Mouse (Mus musculus) C2C12 (cell line): ENCODE results near the gene Map3k21.

Experiments used
- CEBPB ChIP-seq: IDR thresholded peaks from one replicate; pipeline ENCODE4 v1.6.1; 2011; ENCODE audit warnings: low read depth, mild to moderate bottlenecking, control low read depth, moderate library complexity
- CTCF ChIP-seq: IDR thresholded peaks from one replicate; pipeline ENCODE4 v1.5.1; 2011; ENCODE audit not compliant: control insufficient read depth, insufficient read depth, insufficient read length
- FOSL1 ChIP-seq: IDR thresholded peaks from one replicate; pipeline ENCODE4 v1.8.0; 2011; ENCODE audit warnings: mild to moderate bottlenecking, low read length; ENCODE audit not compliant: poor library complexity, insufficient read depth, severe bottlenecking
- MAX ChIP-seq: IDR thresholded peaks from one replicate; pipeline ENCODE4 v1.6.1; 2011; ENCODE audit warnings: mild to moderate bottlenecking, control low read depth
- MYOD1 ChIP-seq: IDR thresholded peaks from one replicate; pipeline ENCODE4 v1.6.1; 2011; ENCODE audit warnings: low read depth; ENCODE audit not compliant: control insufficient read depth, insufficient read length
- MYOG ChIP-seq: IDR thresholded peaks from one replicate; pipeline ENCODE4 v1.6.1; 2011; ENCODE audit not compliant: control insufficient read depth, insufficient read length; ENCODE audit errors: extremely low read depth
- USF1 ChIP-seq: IDR thresholded peaks from one replicate; pipeline ENCODE4 v1.6.1; 2011; ENCODE audit warnings: low read depth, mild to moderate bottlenecking, control low read depth, moderate library complexity

DNA sequence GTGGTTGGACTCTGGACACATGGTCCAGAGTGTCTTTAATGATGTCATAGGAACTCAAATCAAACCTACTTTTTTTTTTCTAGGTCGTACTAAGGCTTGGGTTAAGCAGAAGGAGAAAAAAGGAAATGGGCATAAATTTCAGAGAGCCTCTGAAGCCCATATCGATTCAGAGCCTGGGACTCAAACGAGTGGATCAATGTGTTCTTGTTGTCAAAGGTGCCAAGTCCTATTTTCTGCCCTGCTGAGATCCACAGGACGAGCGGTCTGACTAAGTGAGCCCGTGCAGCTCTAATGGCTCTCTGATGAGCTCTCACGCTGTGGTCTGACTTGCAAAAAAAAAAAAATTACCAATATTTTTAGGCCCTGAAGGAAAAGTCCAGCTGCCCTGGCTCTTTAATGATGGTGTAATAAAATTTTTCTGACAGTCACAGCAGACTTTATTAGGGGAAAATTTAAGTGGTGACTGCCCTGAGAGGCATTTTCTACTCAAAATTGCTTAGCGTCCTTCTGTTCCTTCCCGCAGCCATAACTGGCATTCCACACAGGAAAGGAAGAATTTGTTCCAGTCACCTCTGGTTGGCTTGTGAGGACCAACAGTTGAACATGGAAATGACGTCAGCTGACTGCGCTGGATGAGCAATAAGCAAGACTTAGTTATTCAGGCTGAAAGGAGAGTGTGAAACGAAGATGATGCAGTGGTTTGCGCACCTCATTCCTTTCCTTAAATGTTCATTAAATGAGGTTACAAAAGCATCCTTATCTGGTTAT is 47.2 kb downstream of the Map3k21 start:
- TF ChIP-seq MAX (no peak), CTCF (no peak), USF1 (no peak), MYOG (no peak), MYOD1 (no peak), CEBPB (no peak), FOSL1 (no peak)
